Mouse (Mus musculus) adrenal gland, postnatal 25 days (tissue): ENCODE data around the gene Skiv2l. TPM values are rescaled to one million over a fixed set of nuclear protein-coding genes. Genes with fewer than 3 reads are reported as not detected.
"Not testable (repeated sequence)": the region's sequence is repeated elsewhere in the genome, so short reads cannot be mapped to it uniquely, and the experiment has no call there.

Experiments
- DNase-seq: peaks from one replicate; pipeline ENCODE4 v3.0.0; 2021; ENCODE audit warnings: mixed read lengths
- total RNA-seq: library from RNA; stranded (reverse); gene quantifications from 2 replicates; pipeline ENCODE4 v1.2.3, GENCODE M21; 2021

The Skiv2l gene
- total RNA-seq, 1 experiment from 2014 or later = 79.3 TPM

DNA sequence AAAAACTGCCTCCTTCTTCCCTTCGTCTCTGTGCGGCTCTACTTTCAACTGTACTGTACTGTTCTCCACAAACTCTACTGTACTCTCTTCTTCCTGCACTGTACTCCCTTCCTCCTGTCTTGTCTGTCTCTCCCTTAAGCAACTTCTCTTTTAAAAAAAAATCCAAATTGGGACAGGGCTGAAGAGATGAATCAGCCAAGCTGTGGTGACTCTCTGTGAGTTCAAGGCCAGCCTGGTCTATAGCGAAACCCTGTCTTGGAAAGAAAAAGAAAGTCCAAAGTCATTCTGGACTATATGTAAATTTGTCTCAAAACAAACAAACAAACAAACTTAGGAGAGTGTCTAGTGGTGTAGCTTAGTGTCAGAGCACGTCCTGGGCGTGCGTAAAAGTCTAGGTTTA, 24.3 kb upstream of the Skiv2l start:
- DNase-seq = no peak

DNA sequence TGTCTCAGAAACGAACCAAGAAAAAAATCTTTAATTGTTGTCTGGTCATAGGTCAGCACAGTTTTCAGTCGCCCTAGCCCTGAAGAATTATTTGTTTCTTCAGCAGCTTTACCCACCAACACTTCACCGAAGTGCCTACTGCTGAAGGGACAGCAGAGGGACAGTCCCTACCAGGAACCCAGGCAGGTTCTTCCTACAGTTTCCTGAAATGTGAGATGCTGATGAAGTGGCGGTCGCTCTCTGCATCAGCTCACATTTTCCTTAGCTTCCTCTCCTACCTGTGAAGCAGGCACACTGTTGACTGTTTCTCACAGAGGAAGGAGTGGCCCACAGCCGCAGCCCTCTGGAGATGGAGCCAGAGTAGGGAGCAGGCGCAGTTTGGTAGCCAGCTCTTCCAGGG, 16.0 kb upstream of the Skiv2l start:
- no peak for DNase-seq

DNA sequence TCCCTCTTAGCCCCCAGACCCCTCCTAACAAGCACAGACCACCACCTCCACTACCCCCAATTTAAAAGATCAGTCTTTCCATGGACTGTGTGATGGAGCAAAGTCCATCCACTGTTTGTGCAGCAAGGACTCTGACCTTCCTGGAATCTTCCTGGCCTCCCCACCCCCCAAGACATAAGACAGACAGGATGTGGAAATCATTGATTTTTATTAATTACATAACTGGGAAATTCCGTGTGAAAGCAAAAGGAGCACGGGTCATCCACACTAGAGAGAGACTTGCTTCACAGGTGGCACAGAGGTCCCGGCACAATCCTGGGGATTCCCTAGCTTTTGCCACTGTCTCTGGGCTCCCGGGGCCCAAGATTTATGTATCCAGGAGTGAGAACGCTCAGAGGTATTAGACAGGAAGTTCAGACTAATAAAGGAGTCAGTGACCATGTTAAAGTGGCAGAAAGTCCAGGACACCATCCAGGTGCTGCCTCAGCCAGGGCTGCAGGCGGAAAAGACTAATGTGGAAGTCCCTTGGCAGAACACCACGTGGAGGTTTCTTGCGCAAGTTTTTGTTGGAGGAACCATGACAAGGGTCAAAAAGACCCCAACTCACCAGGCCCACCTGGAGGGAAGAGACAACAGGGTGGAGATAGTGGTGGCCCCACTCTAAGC, 12.5 kb upstream of the Skiv2l start, which contains the start of gene Cfb:
Gene Cfb (minus strand): TSS at position 103 of the 666 bp plus-strand sequence.
- no peak for DNase-seq

DNA sequence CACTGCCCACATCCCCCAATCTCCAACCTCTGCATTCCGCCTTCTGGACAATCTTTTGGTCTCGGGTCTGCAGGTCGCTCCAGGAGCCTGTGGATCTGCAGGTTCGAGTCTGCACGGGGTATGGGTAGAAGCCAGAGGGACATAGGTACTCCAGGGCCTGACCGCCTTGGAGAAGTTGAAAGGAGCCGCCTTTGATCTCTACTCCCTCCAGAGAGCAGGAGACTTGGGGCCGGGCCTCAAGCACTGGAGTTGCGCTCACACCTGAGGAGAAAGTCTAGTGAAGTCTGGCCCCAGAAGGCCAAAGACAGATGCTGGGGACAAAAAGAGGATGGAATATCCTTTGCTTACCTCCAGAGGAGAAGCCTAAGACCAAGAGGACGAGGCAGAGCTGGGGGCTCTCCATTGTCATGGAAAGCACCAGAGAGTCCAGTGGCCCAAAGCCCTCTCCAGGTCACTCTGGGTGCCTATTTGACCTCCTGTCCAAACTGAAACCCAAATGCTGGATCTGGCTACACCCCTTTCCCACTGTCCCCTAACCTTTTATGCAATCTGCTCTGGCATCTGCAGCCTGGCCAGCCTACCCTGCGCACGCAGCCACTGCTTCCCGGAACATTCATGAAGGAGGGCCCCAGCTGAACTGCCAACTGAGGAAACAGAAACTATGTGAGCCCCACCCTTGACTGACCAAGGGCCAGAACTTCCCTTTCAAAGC, 11.8 kb upstream of the Skiv2l start:
- DNase-seq = no peak

DNA sequence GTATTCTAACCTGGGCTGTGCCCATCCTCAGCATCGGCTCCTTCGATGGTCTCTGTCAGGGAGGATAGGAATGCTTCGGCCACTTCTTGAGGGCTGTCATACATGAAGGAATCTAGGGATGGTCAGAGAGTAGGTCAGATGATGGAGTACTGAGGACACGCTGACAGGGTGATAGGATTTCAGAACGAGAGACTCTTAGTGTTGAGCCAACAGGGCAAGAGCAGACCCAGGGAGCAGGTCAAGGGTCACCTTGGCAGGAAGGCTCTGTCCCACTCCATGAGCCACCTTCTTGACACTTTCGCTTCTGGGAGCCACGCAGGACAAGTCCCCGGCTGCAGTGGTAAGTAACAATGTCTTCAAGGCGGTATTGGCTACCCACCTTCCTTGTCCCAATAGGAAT, 10.5 kb upstream of the Skiv2l start:
- no peak for DNase-seq

DNA sequence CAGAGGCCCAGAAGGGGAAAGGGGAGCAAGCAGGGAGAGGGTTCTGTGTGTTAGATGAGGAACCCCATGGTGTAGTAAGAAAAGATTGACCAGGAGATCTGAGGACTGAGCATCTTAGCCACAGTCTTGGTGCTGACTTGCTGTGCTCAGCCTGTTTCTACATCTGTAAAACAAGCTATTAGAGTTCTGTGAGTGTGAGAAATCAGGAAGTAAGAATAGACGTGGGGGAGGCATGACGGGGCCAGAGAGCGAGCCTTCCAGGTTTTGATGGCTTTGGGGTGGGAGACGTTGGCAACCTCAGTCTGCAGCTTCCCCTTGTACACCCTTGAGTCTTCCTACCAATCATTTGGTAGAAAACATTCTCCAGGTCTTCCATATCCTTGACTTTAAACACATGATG, 8.7 kb upstream of the Skiv2l start:
- DNase-seq = no peak

DNA sequence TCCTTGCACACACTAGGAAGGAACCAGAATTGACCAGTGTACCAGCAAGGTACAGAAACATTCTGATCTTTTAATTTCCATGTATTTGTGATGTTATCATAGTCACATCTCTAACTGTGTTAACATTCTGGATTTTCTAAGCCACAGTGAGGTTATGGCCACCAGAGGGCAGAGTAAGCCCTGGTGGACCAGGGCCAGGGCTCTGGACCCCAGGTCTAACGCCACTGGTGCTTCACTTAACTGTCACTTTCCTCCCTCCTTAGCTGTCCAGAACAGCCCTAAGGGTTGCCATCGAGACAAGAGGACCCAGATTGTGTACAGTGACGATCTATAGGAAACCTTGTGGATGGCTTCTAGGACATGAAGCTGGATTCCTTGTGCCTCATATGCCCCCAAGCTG, 5.8 kb upstream of the Skiv2l start:
- DNase-seq = peak; percentile 59

DNA sequence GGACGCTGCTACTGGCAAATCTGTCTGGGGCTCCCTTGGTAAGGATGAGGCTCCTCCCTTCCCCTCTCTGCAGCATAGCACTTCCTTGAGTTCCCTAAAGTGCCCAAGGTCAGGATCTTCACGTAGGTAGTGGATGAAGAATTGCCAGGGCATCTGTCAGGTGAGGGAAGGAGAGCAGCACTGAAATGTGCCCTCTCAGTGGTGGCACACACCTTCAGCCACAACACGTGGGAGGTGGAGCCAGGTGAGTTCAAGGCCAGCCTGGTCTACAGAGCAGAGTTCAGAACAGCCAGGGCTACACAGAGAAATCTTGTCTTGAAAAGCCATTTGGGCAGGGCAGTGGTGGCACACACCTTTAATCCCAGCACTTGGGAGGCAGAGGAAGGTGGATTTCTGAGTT, 4.8 kb upstream of the Skiv2l start:
- no peak for DNase-seq

DNA sequence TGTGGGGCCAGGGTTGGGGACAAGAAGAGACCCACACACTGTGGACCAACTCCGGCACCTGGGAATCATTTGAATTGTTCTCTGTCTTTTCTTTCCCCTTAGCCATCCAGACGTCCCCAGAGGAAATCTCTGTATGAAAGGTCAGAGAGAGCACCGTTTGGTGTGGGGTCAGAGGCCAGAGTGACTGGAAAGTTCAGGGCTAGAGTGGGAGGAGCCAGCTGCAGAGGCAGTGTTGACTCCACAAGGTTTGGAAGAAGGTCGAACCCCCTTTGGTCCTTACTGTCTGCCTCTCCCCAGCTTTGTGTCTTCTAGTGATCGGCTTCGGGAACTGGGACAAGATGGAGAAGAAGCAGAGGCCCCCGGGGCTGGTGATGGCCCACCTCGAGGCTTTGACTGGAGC, 3.5 kb upstream of the Skiv2l start:
- no peak for DNase-seq

DNA sequence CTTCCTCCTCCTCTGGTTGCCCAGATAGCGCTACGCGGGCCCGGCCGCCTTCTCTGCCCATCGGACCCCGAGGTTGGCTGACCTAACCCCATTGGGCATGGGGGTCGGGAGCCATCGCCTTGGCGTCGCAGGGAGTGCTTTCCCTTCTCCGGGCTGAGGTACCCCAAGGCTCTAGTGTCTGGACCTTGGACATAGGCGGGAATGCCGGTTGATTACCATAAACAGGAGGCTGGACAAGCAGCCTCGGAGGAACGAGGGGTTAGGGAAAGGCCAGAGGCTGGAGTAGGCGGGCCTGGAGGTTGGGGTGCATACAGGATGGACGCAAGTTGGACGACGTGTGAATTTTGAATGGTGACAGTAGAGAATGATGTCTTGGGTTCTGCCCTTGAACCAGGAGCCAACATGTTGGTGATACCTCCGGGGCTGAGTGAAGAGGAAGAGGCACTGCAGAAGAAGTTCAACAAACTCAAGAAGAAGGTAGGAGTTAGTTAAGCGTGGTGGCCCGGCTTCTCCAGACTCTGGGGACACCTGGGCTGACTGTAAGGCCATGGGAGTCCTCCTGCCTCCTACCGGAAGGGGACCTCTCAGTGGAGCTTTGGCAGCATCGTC, 611 bp upstream of the Skiv2l start:
- DNase-seq = no peak

DNA sequence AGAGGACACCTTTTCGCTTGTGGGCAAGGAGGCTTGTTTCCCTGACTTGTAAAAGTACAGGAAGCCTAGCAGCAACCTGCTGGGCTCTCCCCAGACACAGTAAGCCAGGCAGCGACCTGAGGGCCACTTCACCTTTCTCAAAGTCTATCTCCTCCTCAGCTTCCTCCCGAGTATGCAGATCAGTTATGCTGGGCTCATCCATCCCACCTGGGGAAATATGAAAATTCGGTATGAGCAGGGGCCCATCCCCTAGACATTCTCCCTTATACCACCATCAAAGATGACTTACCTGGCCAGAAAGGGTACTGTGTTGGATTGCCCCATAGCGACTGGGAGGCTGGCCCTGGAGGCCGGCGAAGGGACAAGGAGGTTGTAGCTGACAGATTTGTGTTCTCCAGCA, 2.4 kb downstream of the Skiv2l start:
- DNase-seq = no peak

DNA sequence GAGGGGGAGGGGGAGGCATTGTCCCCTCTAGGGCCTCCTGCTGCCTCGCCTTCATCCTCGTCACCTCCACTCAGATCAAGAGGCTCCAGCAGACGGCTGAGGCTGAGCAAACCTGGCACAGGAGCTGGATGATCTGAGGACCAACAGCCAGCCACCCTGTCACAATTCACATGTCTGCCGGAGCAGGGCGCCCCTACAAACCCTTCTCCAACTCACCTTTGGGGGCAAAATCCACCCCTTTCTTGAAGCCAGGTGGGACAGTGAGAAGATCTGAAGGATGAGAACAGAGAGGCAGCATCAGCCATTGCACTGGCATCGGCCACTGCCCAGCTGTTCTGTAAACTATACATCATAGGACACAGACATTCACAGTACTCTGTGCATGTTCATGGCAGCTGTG, 2.8 kb downstream of the Skiv2l start:
- no peak for DNase-seq

DNA sequence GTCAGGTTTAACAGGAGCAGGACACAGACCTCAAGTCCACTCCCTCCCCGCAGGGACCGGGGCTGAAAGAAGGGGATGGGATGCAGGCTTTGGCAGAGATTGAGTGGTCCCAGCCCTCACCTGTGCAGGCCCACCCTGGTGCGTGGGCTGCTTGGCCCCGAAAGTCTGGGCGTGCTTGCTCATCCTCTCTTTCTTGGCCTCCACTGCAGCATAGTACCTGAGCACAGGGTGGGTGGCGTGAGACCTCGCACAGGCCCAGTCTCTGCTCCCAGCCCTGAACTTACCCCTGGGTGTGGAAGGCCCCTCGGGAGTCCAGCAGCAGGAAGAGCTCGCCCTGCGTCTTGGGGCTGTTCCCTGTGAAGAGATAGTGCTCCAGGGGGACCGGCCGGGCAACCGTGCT, 5.1 kb downstream of the Skiv2l start:
- DNase-seq = no peak

DNA sequence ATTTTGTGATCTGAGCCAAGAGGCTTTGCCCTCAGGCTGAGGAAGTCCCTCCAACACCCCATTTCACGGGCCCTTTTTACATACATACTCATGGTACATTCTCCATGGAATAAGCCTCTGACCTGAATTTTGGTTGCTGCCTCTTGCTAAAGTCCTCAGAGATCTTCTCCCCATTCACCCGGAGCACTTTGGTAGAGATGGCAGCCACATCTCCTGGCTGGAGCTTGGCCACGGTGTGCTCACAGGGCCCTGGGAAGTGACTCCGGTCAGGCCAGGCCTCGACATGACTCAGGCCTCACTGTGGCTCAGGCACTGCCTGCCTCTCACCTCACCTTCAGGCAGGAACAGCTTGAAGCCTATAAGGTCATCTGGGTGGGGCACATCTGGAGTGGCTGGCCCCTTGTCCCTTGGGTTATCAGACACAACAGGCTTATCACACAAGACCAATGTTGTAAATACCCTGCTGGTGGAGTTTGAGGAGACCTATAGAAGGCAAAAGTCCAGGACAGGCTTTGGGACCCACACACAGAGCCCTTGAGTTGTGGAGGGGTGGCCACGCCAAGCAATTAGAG, 9.2 kb downstream of the Skiv2l start:
- DNase-seq = no peak

DNA sequence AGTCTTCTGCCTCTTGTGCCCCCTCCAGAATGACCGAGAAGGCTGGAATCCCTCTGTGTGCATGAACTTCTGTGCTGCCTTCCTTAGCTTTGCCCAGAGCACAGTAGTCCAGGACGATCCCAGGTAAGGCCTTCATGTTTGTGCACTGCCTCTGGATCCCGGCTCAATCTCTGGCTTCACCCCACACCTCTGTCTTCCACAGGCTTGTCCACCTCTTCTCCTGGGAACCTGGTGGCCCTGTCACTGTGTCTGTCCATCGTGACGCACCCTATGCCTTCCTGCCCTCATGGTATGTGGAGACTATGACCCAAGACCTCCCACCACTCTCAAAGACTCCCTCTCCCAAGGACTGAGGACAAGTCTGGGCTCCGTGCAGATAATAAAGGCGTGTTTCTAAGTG, 11.2 kb downstream of the Skiv2l start:
- DNase-seq = no peak

DNA sequence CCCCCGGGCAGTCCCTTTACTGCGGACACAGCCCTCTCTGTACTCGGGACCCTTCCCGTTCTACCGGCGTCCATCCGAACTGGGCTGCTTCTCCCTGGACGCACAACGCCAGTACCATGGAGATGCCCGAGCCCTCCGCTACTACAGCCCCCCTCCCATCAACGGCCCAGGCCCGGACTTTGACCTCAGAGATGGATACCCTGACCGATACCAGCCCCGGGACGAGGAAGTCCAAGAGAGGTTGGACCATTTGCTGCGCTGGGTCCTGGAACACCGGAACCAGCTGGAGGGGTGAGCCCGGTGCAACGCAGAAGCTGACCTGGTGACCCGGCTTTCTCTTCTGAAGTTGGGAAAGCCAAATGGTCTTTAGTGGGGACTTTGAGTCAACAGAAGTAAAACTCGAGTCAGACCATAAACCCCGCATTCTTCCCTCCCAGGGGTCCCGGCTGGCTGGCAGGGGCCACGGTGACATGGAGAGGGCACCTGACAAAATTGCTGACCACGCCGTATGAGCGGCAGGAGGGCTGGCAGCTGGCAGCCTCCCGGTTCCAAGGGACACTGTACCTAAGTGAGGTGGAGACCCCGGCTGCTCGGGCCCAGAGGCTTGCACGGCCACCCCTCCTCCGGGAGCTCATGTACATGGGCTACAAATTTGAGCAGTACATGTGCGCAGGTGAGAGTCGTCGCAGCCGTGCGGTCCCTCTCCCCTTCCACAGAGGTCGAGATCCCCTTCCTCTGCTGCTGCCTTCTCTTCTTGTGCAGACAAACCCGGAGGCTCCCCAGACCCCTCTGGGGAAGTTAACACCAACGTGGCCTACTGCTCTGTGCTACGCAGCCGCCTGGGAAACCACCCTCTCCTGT, 12.3 kb downstream of the Skiv2l start:
- no peak for DNase-seq

DNA sequence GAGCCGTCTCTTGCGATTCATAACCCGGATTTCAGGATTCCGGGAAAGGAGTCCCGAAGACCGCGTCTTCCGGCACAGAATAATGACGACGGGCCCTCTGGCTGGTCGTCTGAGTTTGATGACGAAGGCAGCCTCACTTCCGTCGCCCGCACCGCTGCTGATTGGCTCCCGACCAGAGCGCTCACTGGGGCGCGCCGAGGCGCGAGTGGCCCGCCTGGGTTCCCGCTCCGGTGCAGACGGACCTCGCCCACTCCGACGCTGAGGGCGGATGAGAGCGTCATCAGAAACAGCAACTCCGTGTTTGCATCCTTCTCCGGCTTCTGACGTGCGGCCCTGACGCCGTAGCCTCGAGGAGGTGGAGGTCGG, 13.2 kb downstream of the Skiv2l start, which contains the start of the genes Stk19 and Dxo:
Gene Stk19 (minus strand): TSS at position 90 of the 366 bp plus-strand sequence.
Gene Dxo (plus strand): TSS at position 164 of the 366 bp plus-strand sequence.
- peak; percentile 96 for DNase-seq

DNA sequence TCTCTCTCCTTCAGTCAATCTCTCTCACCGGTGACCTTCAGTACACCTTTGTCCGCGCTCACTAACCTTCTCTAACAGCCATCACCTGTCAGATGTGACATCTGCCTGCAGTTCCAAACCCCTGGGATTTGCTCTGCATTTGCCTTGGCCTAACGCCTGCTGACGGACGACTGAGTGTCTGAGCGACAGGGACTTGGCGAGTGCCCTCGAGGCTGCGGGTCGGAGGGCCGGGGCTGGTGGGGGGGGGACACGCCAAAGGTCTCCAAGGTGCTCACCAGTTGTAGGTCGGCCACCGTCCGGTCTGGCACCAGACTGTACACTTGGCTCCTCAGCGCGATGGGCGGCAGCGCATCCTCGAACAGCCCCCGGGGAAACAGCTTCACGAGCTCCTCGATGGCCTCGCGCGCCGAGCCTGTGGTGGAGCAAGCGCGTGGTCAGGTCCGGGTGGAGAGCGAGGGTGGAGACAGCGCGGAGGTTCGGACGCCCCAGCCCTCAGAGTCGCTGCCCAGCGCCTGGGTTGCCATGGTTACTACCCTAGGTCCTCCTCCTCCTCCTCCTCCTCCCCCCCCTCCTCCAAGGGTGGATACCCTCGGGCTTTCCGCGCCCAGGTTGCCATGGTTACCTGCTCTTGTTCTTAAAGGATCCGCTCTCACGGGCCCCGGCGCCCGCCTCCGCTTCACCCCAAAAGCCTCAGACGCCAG, 13.7 kb downstream of the Skiv2l start:
- peak; percentile 76 for DNase-seq

DNA sequence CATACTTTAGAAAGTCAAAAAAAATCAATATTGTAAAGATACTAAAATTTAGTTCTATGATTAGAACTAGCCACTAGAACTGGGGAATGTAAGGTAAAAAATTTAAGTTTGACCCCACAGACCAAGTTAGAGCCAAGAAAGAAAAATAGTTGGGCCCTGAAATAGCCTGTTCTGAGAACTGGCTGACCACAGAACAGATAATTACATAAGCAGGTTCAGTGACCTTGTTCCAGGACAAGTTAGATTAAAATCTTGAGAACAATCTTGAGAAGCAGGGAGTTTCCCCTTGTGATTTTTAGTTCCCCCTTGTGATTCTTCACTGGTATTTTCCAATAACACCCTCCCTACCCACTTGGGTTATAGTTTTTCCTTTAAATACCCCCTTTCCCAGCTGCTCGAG, 19.2 kb downstream of the Skiv2l start:
- not testable (repeated sequence) for DNase-seq

DNA sequence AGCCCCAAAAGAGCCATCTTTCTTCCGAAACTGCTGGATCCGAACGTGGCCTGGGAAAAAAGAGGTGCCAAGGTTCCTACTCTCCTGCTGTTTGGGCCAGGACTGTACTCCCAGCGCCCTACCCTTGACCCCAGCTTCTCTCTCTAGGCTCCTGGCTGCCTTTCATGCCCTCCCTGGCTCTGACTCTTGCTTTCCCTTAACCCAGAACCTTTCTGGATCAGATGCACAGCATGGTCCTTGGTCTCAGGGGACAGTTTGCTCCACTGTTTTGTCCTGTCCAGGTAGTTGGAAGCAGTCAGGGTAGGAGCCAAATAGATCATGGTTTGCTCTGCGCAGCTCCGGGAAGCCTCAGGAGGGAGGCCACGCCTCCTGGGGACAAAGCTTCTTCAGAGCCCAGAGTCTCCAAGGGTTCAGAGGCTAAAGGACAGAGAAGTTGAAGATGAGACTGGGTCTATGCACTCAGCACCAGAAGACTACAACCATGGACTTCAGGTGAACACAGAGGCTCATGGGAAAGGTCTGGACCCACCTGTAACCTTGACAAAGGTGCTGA, 35.1 kb downstream of the Skiv2l start:
- DNase-seq = no peak

DNA sequence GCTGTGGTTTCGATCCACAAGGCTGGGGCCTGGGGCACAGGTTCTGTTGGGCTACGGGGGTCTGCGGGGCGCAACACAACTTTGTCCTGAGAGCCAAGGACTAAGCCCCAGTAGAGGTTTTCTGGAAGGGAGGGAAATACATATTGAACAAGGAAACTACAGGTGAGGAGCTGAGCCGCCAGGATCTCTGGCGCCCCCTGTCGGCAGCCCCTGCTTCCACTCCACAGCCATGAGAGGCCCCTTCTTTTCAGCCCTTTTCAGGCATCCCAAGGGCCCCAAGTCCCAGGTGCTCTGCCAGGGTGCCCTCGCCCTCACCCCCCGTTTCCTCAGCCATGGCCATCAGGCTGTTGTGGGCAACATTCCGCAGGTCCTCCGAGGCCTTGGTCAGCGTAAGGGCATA, 36.3 kb downstream of the Skiv2l start:
- peak; percentile 59 for DNase-seq
